Mouse (Mus musculus) testis, adult 10 weeks (tissue): ENCODE measurements around the gene Ppp4r1. TPM values are rescaled to one million over a fixed set of nuclear protein-coding genes. Genes with fewer than 3 reads are reported as not detected.

Experiments used
- polyA plus RNA-seq: library from polyadenylated mRNA; stranded (reverse); fragments of 350-450 nt; fragmentation: Illumina TruSeq; extraction: RNeasy Lipid Tissue Mini Kit (QIAGEN cat#74804); gene quantifications from one replicate; pipeline ENCODE4 v1.2.3, GENCODE M21; 2014; ENCODE audit warnings: low read depth, low replicate concordance

Gene Ppp4r1
- 337 TPM for polyA plus RNA-seq

DNA sequence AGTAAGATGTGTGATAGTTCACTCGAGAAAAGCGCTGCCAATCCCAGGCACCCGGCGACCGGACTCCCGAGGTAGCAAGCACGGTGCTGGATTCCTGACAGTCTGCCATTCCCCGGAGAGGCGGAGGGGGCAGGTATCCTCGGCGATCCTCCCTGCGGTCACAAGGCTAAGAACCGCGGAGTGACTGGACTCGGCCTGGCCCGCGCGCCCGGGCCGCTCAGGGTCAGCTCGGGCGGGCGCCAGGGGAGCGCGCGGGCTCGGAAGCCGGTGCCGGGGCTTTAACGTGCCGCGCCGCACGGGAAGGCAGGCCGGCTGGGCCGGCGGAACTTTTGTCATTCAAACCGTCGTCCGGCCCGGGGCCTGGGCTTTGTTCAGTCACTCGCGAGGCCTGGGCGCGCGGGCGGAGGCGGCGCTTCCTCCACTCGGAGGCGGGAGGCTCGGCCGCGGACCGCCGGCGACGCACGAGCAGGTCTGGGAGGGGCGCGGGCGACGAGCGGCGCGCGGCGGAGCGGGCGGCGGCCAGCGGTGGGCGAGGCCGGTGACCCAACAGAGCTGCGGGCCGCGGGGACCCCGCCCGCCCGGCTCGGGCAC is at the start of gene Ppp4r1:
TSS of gene Ppp4r1 (plus strand) at position 23 of the 591 bp plus-strand sequence.

DNA sequence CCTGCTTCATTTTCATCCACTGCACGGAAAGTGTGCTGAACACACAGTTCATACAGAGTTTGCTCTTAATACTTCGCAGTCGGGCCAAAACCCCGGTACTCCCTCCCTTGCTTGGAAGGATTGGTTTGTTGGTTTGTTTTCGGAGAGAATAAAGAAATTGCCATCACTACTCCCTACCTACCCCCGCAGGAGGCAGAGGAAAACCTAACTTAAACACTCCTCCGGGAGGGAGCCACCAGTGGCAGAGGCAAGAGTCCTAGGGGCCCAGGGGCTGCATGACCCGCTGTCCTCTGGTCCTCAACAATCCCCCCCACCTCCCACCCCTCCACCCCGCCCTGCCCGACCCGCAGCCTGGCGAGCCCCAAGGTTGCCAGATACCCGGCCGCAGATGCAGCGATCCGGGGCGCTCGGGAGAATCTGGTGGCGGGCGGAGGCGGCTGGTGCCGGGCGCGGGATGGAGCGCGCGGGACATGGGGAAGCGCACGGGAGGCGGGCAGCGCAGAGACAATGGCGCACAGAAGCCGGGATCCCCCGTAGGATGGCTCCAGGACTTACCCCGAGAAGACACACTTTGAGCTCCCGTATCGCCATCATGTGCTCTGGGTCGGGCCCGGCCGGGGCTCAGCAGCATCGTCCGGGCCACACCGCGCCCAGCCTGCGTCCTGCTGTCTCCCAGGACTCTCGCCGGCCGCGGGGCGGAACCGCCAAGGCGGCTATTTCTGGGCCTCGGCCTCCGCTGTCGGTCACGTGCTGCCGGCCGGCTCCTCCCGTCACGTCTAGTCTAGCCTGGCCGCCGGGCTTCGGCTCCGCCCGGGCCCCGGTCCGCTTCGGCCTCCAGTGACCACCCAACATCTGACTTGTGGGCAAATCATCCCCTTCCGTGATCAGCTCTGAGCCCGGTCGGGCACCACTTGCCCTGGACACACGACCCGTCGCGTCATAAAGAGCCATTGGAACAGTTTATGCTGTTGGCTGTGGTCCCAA is 10.1 kb upstream of the Ppp4r1 start, which contains the start of gene Rab31:
TSS of gene Rab31 (minus strand) at position 802 of the 984 bp plus-strand sequence.

DNA sequence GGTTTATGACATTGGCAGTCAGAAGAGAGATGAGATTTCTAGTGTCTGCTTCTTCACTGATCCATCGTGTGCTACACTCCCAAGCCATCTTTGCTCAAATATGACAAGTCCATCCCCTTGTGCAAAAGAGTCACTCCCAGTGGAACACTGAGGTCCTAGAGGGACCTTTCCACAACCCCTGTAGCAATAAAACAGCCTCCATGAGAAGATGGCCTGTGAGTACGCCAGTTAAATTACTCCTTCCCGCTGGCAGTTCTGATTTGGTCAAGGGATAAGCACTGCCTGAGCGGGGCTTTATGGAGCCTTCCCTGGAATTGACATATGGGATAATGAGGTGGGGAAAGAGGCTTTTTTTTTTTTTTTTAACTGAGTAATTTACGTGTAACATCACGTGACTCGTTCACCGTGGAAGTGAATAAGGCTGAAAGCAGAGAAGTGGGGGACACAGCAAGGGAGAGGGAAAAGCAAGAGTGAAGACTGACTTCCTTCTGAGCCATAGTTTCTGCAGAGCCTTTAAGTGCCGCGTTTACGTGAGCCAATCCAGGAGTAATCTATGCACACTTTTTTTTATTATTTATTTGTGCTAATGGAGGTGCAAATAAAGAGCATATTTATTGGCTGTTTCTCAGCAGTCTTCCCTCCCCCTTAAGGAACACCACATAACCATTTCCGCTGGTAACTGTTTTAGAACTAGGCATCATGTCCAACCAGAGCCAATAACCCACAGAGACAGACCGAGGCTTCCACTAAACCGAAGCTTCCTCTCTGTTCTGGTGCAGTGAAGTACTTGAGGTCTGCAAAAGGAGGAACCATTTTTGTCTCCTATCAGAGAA is 103.5 kb downstream of the Ppp4r1 start, which contains the start of gene Ralbp1:
TSS of gene Ralbp1 (minus strand) at position 102 of the 833 bp plus-strand sequence.

Other genes starting within 250 kb of the Ppp4r1 start
- 260 TPM for gene Tmem232, start 241.8 kb upstream of the Ppp4r1 start, polyA plus RNA-seq
- 269 TPM for gene Vapa, start 169.0 kb upstream of the Ppp4r1 start, polyA plus RNA-seq
- 857 TPM for gene Txndc2, start 140.4 kb upstream of the Ppp4r1 start, polyA plus RNA-seq
- 45.5 TPM for gene Rab31, start 9.8 kb upstream of the Ppp4r1 start, polyA plus RNA-seq
- gene Ralbp1, start 103.2 kb downstream of the Ppp4r1 start, polyA plus RNA-seq = 13.7 TPM
- 15.7 TPM for gene Twsg1, start 168.7 kb downstream of the Ppp4r1 start, polyA plus RNA-seq